Mouse (Mus musculus) MEL (cell line): ENCODE measurements around the gene Adnp. TPM values are rescaled to one million over a fixed set of nuclear protein-coding genes. Genes with fewer than 3 reads are reported as not detected.

Experiments used
- DNase-seq: peaks from one replicate; pipeline ENCODE4 v3.0.0; 2011; ENCODE audit warnings: low read depth, low spot score
- H3K27ac ChIP-seq: 2 replicates; pipeline ENCODE4 v1.5.1; 2012; ENCODE audit warnings: low read depth, mild to moderate bottlenecking, control low read depth, low read length, moderate library complexity; ENCODE audit not compliant: control insufficient read depth
- H3K27me3 ChIP-seq, 2 experiments: fragments of 150-350 bp in 1 of 2; sonication (generic) in 1 of 2; 2 replicates each; pipeline ENCODE4 v1.6.1; 2012; ENCODE audit warnings: low read length in 2 of 2, mild to moderate bottlenecking in 2 of 2, improper control_type of control experiment in 1 of 2, moderate library complexity in 1 of 2; ENCODE audit not compliant: insufficient read depth in 2 of 2, control insufficient read depth in 1 of 2
- H3K36me3 ChIP-seq, 2 experiments: 2 replicates each; pipeline ENCODE4 v1.6.1; 2012 to 2014; ENCODE audit warnings: low read length in 2 of 2, improper control_type of control experiment in 1 of 2, inconsistent platforms in 1 of 2, mild to moderate bottlenecking in 1 of 2; ENCODE audit not compliant: insufficient read depth in 2 of 2, control insufficient read depth in 1 of 2
- H3K4me1 ChIP-seq, 2 experiments: fragments of 150-350 bp in 1 of 2; sonication (generic) in 1 of 2; 2 replicates each; pipeline ENCODE4 v1.6.1; 2012; ENCODE audit warnings: low read length in 2 of 2, improper control_type of control experiment in 1 of 2, mild to moderate bottlenecking in 1 of 2; ENCODE audit not compliant: insufficient read depth in 2 of 2, control insufficient read depth in 1 of 2
- H3K4me3 ChIP-seq, 2 experiments: fragments of 150-350 bp in 1 of 2; sonication (generic) in 1 of 2; 2 replicates each; pipeline ENCODE4 v1.5.1; 2012; ENCODE audit warnings: low read depth in 2 of 2, low read length in 2 of 2, mild to moderate bottlenecking in 2 of 2, moderate library complexity in 2 of 2, control low read depth in 1 of 2, improper control_type of control experiment in 1 of 2; ENCODE audit not compliant: control insufficient read depth in 1 of 2, insufficient read depth in 1 of 2
- H3K79me2 ChIP-seq: 2 replicates; pipeline ENCODE4 v1.6.1; 2012; ENCODE audit warnings: mild to moderate bottlenecking, low read length, moderate library complexity; ENCODE audit not compliant: control insufficient read depth, poor library complexity, insufficient read depth
- H3K9ac ChIP-seq: 2 replicates; pipeline ENCODE4 v1.6.1; 2012; ENCODE audit warnings: low read depth, mild to moderate bottlenecking, control low read depth, low read length, moderate library complexity; ENCODE audit not compliant: control insufficient read depth, poor library complexity, severe bottlenecking
- H3K9me3 ChIP-seq: fragments of 150-350 bp; sonication (generic); replicated peaks from 2 replicates; pipeline ENCODE4 v1.6.1; 2012; ENCODE audit warnings: mild to moderate bottlenecking, low read length, improper control_type of control experiment, moderate library complexity; ENCODE audit not compliant: insufficient read depth
- CHD1 ChIP-seq: IDR thresholded peaks from 2 replicates; pipeline ENCODE4 v1.6.1; 2012; ENCODE audit warnings: low read depth, mild to moderate bottlenecking, inconsistent platforms, low read length, improper control_type of control experiment
- CHD2 ChIP-seq: IDR thresholded peaks from 2 replicates; pipeline ENCODE4 v1.6.1; 2011; ENCODE audit warnings: low read length, improper control_type of control experiment
- CTCF ChIP-seq, 3 experiments: IDR thresholded peaks in 2 of 3; conservative IDR thresholded peaks in 1 of 3; 2 replicates each; pipeline ENCODE4 v1.5.1; 2011 to 2012; ENCODE audit warnings: low read length in 3 of 3, low read depth in 2 of 3, mild to moderate bottlenecking in 2 of 3, improper control_type of control experiment in 1 of 3, inconsistent platforms in 1 of 3, mixed read lengths in 1 of 3, moderate library complexity in 1 of 3; ENCODE audit not compliant: control insufficient read depth in 1 of 3, insufficient read depth in 1 of 3, poor library complexity in 1 of 3, severe bottlenecking in 1 of 3
- EP300 ChIP-seq, 2 experiments: IDR thresholded peaks; 2 replicates each; pipeline ENCODE4 v1.6.1; 2011; ENCODE audit warnings: improper control_type of control experiment in 2 of 2, low read length in 2 of 2, low read depth in 1 of 2, mild to moderate bottlenecking in 1 of 2
- ETS1 ChIP-seq: IDR thresholded peaks from 2 replicates; pipeline ENCODE4 v1.6.1; 2012; ENCODE audit warnings: low read depth, mild to moderate bottlenecking, inconsistent platforms, low read length, improper control_type of control experiment, moderate library complexity
- GABPA ChIP-seq: IDR thresholded peaks from 2 replicates; pipeline ENCODE4 v1.6.1; 2012; ENCODE audit warnings: low read depth, mild to moderate bottlenecking, inconsistent platforms, low read length, improper control_type of control experiment, moderate library complexity
- GATA1 ChIP-seq: IDR thresholded peaks from 2 replicates; pipeline ENCODE4 v1.6.1; 2011; ENCODE audit warnings: low read depth, low read length, improper control_type of control experiment
- HCFC1 ChIP-seq: IDR thresholded peaks from 2 replicates; pipeline ENCODE4 v1.6.1; 2012; ENCODE audit warnings: low read depth, mild to moderate bottlenecking, inconsistent platforms, low read length, improper control_type of control experiment, moderate library complexity
- MAZ ChIP-seq: IDR thresholded peaks from 2 replicates; pipeline ENCODE4 v1.6.1; 2012; ENCODE audit warnings: low read depth, mild to moderate bottlenecking, inconsistent platforms, low read length, improper control_type of control experiment
- MYB ChIP-seq: IDR thresholded peaks from 2 replicates; pipeline ENCODE4 v1.6.1; 2011; ENCODE audit warnings: mild to moderate bottlenecking, low read depth, low read length, improper control_type of control experiment
- MYC ChIP-seq: IDR thresholded peaks from 2 replicates; pipeline ENCODE4 v1.6.1; 2011; ENCODE audit warnings: low read depth, mild to moderate bottlenecking, low read length, improper control_type of control experiment, moderate library complexity
- NELFE ChIP-seq: IDR thresholded peaks from 2 replicates; pipeline ENCODE4 v1.6.1; 2011; ENCODE audit warnings: low read depth, low read length, improper control_type of control experiment
- POLR2A ChIP-seq, 2 experiments: IDR thresholded peaks; 2 replicates each; pipeline ENCODE4 v1.6.1; 2011 to 2012; ENCODE audit warnings: low read length in 2 of 2, mild to moderate bottlenecking in 2 of 2, control low read depth in 1 of 2, improper control_type of control experiment in 1 of 2, low read depth in 1 of 2, moderate library complexity in 1 of 2; ENCODE audit not compliant: control insufficient read depth in 1 of 2, insufficient read depth in 1 of 2, poor library complexity in 1 of 2
- RAD21 ChIP-seq: IDR thresholded peaks from 2 replicates; pipeline ENCODE4 v1.6.1; 2011; ENCODE audit warnings: mild to moderate bottlenecking, low read depth, low read length, improper control_type of control experiment
- RCOR1 ChIP-seq: IDR thresholded peaks from 2 replicates; pipeline ENCODE4 v1.6.1; 2012; ENCODE audit warnings: low read depth, mild to moderate bottlenecking, inconsistent platforms, low read length, improper control_type of control experiment
- SMC3 ChIP-seq: IDR thresholded peaks from 2 replicates; pipeline ENCODE4 v1.6.1; 2011; ENCODE audit warnings: low read depth, low read length, improper control_type of control experiment
- TAL1 ChIP-seq: IDR thresholded peaks from 2 replicates; pipeline ENCODE4 v1.6.1; 2012; ENCODE audit warnings: mild to moderate bottlenecking, inconsistent platforms, low read length, moderate library complexity, mixed read lengths
- TBP ChIP-seq: IDR thresholded peaks from 2 replicates; pipeline ENCODE4 v1.8.0; 2011; ENCODE audit warnings: low read depth, low read length, improper control_type of control experiment
- TCF12 ChIP-seq: IDR thresholded peaks from 2 replicates; pipeline ENCODE4 v1.6.1; 2014; ENCODE audit warnings: low read depth, mild to moderate bottlenecking, inconsistent platforms, low read length, improper control_type of control experiment, moderate library complexity
- UBTF ChIP-seq: IDR thresholded peaks from 2 replicates; pipeline ENCODE4 v1.6.1; 2012; ENCODE audit warnings: low read depth, mild to moderate bottlenecking, inconsistent platforms, low read length, improper control_type of control experiment, moderate library complexity, borderline replicate concordance; ENCODE audit not compliant: insufficient read depth
- USF2 ChIP-seq, 2 experiments: IDR thresholded peaks; 2 replicates each; pipeline ENCODE4 v1.6.1; 2011 to 2012; ENCODE audit warnings: improper control_type of control experiment in 2 of 2, low read length in 2 of 2, borderline replicate concordance in 1 of 2, inconsistent platforms in 1 of 2, low read depth in 1 of 2, mild to moderate bottlenecking in 1 of 2; ENCODE audit not compliant: insufficient read depth in 1 of 2
- ZKSCAN1 ChIP-seq: IDR thresholded peaks from 2 replicates; pipeline ENCODE4 v1.6.1; 2012; ENCODE audit warnings: low read depth, mild to moderate bottlenecking, inconsistent platforms, low read length, improper control_type of control experiment, moderate library complexity
- ZMIZ1 ChIP-seq: IDR thresholded peaks from 2 replicates; pipeline ENCODE4 v1.6.1; 2012; ENCODE audit warnings: low read depth, mild to moderate bottlenecking, inconsistent platforms, low read length, improper control_type of control experiment, moderate library complexity
- ZNF384 ChIP-seq: IDR thresholded peaks from 2 replicates; pipeline ENCODE4 v1.6.1; 2012; ENCODE audit warnings: low read depth, mild to moderate bottlenecking, inconsistent platforms, low read length, improper control_type of control experiment
- polyA plus RNA-seq, 2 experiments: library from polyadenylated mRNA; stranded (reverse) in 1 of 2; unstranded in 1 of 2; fragments of >175 nt in 1 of 2; fragments of >200 nt in 1 of 2; gene quantifications; 2 replicates each; pipeline versions ENCODE4 v1.2.1 to v1.2.4; 2012; ENCODE audit warnings: low replicate concordance in 2 of 2, low read depth in 1 of 2; ENCODE audit not compliant: insufficient read length in 2 of 2, insufficient read depth in 1 of 2, missing spikeins in 1 of 2
- total RNA-seq: library from RNA; depleted of rRNA; stranded (reverse); fragments of 300-350 nt; gene quantifications from 2 replicates; pipeline ENCODE4 v1.2.3, GENCODE M21; 2012

Gene Adnp
- total and polyA plus RNA-seq, 3 experiments: 2.3 to 29.4 (median 11.9) TPM

DNA sequence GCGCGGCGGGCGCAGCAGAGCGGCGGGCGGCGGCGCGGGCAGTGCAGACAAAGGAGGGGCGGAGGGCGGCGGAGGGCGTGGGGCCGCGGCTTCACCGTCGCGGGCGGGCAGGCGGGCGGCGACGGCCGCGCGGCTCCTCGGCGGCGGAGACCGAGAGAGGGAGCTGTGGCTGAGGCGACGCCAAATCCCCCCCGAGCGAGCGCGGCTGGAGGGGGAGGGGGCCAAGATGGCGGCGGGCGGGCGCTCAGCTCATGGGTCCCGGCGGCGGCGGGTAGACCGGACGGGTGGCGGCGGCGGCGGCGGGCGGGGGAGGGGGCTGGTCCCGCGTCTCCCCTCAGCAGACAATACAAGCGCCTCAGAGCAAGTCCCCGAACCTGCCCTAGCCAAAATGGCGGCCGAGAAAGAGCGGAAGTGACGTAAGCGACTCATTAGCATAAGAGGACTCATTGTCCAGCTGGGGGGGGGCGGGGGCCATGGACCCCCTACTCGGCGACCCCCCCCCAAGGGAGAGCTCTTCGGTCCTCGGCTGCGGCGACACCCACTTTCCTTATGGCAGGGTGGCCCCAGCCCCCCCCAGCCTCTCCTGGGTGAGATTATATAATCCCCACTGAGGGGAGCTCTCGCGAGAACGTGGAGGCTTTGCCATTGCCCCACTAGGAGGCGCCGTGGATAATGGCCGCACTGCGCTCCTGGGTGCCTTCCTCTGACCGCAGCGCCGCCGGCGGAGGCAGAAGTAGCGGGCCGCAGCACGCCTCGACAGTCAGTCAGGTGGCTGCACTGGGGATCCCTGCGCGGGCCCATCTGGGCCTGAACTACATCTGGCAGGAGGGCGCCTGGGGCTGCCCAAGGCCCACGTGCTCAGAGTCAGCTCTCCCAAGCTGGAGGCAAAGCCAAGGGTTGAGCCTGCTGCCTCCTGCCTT is at the start of gene Adnp (continued):
- TF ChIP-seq GABPA (no peak), GATA1 (no peak), CHD1 (peak; percentile 81; the same call in 1 of the 2 replicates), ZNF384 (no peak), TCF12 (peak; percentile 83), TAL1 (no peak)

DNA sequence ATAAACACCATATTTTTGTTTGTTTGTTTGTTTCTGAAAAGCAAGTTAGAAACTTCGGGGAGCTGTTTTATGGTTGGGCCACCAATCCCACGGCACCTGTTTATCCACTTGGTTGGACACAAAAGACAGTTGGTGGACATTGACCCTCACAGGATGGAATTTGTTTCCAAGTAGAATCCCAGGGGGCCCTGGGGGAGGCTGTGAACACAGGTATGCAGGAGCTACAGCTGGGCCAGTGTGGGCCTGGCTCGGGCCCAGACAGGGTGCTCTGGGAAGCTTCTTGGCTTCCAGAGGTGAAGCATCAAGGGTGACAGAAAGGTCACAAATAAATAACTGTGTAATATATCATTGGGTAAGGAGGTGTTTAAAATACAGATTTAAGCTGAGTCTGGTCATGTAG is 49.6 kb upstream of the Adnp start:
- no peaks in the 10 kb centered on the region for H3K4me1 ChIP-seq
- H3K4me3 ChIP-seq: no peak overlapping the region
- H3K27ac ChIP-seq: no peak overlapping the region
- TF ChIP-seq MYC (no peak), ETS1 (no peak), MYB (no peak), ZNF384 (no peak), POLR2A (IDR thresholded peaks at IDR 0.05; ENCODE audit: control insufficient read depth in 1 of 2, insufficient read depth in 1 of 2, low read depth in 1 of 2, low read length in 2 of 2, poor library complexity in 1 of 2) (no peak), RAD21 (no peak), NELFE (no peak), USF2 (IDR thresholded peaks at IDR 0.05; ENCODE audit: borderline replicate concordance in 1 of 2, insufficient read depth in 1 of 2, low read depth in 1 of 2, low read length in 2 of 2) (no peak), GATA1 (no peak), ZMIZ1 (no peak), CTCF (IDR thresholded peaks at IDR 0.05 in 2 of 3, conservative IDR thresholded peaks at IDR 0.05 in 1 of 3; ENCODE audit: control insufficient read depth in 1 of 3, insufficient read depth in 1 of 3, low read depth in 2 of 3, low read length in 3 of 3, poor library complexity in 1 of 3, severe bottlenecking in 1 of 3) (no peak)
- no peaks in the 10 kb centered on the region for H3K27me3 ChIP-seq
- H3K36me3 ChIP-seq: no peaks in the 10 kb centered on the region
- no peak overlapping the region for H3K9ac ChIP-seq
- no peak for DNase-seq
- no peaks in the 10 kb centered on the region for H3K79me2 ChIP-seq
- H3K9me3 ChIP-seq: no peaks in the 10 kb centered on the region

DNA sequence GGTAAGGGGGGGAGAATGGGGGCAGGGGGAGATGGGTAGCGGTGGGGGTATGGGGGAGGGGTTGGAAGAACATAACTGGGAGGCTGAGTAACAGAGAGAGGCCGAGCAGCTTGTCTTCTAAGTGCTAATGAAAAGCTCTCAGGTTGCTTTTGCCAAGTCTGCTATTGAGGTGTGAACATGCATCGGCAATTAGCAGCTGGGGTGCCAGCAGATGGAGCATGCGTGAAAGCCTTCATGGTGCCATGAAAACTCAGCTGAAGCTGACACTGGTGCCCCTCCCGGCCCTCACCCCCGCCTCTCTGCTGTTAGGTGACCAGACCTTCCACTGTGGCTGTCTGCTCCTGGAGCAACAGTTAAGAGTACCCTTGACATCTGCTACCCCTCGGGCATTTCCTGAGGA is 46.9 kb upstream of the Adnp start:
- no peaks in the 10 kb centered on the region for H3K79me2 ChIP-seq
- no peak overlapping the region for H3K27ac ChIP-seq
- no peak for DNase-seq
- no peaks in the 10 kb centered on the region for H3K36me3 ChIP-seq
- no peak overlapping the region for H3K9ac ChIP-seq
- no peaks in the 10 kb centered on the region for H3K27me3 ChIP-seq
- no peak overlapping the region for H3K4me3 ChIP-seq
- H3K9me3 ChIP-seq: no peaks in the 10 kb centered on the region
- H3K4me1 ChIP-seq: no peaks in the 10 kb centered on the region
- TF ChIP-seq CHD2: no peak
- no peak for TF ChIP-seq UBTF
- TF ChIP-seq SMC3: no peak
- TF ChIP-seq RCOR1: no peak
- TF ChIP-seq TBP: no peak
- TF ChIP-seq ZKSCAN1: no peak
- TF ChIP-seq ZNF384: no peak
- TF ChIP-seq MAZ: no peak
- TF ChIP-seq EP300 (IDR thresholded peaks at IDR 0.05; ENCODE audit: low read depth in 1 of 2, low read length in 2 of 2): no peak
- no peak for TF ChIP-seq HCFC1
